14 mouse cellular contexts compared by ENCODE assay signal in the genomic region with DNA sequence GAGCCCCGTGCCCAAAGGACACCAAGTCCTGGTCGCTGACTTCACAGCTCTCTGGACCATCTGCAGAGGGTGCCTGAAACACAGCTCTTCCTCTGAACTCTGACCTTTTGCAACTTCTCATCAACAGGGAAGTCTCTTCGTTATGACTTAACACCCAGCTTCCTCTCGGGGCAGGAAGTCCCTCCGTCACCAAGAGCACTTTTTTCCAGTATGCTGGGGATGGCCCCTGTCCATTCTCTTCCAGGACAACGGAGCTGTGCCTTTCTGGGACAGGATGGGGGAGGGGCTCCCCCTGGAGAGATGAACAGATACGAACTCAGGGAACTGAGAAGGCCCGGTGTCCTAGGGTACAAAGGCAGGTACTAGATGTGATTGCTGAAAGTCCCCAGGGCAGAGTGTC. TPM values are rescaled to one million over a fixed set of nuclear protein-coding genes. Genes with fewer than 3 reads are reported as not detected.
DNase-seq lines count a peak whose midpoint lies in the region; ATAC-seq and TF ChIP-seq lines count a peak whose summit lies in the region.
"Had no signal": no experiment of that assay in that cellular context is flagged by ENCODE, and none has a peak within 500 bp of the region (broad histone marks: within the 10 kb centered on the region; RNA-seq: fewer than 3 reads in every experiment).

No protein-coding gene starts in this region.

- 49% methylated on average over 8 of the region's 8 CpGs for WGBS in kidney, embryonic 14.5 days
- 47% methylated on average over 8 of the region's 8 CpGs for WGBS in heart, embryonic 15.5 days
- 49% methylated on average over 8 of the region's 8 CpGs for WGBS in limb, embryonic 13.5 days

- no peak overlapping the region for H3K27ac ChIP-seq in kidney, embryonic 14.5 days (ENCODE audit: low read depth, low read length)
- peak overlapping the region; percentile 37 for H3K27ac ChIP-seq in bone marrow macrophage, adult 2 months (ENCODE audit: insufficient read depth, low read depth, low read length)
- H3K27ac ChIP-seq in heart, embryonic 15.5 days, result 0 out of 2 replicates have a peak overlapping the region, but pooled peaks have one; percentile 28
- no peak overlapping the region for H3K27ac ChIP-seq in limb, embryonic 13.5 days
- H3K27ac ChIP-seq: hindbrain, embryonic 15.5 days; neural tube, embryonic 13.5 days had no signal

- no peak overlapping the region for H3K4me3 ChIP-seq in kidney, embryonic 14.5 days (ENCODE audit: low read length)
- H3K4me3 ChIP-seq in bone marrow macrophage, adult 2 months (ENCODE audit: insufficient read depth, low read length), result peak overlapping the region; percentile 36
- H3K4me3 ChIP-seq in heart, embryonic 15.5 days, result no peak overlapping the region
- no peak overlapping the region for H3K4me3 ChIP-seq in limb, embryonic 13.5 days
- H3K4me3 ChIP-seq: hindbrain, embryonic 15.5 days; neural tube, embryonic 13.5 days had no signal

- H3K9me3 ChIP-seq in kidney, embryonic 14.5 days (ENCODE audit: control insufficient read depth, low read length), result no peaks in the 10 kb centered on the region
- H3K9me3 ChIP-seq in heart, embryonic 15.5 days (replicated peaks), result no peaks in the 10 kb centered on the region
- no peaks in the 10 kb centered on the region for H3K9me3 ChIP-seq in limb, embryonic 13.5 days
- H3K9me3 ChIP-seq: hindbrain, embryonic 15.5 days; neural tube, embryonic 13.5 days had no signal

- peaks cover 9% of the 10 kb centered on the region; the same call in 1 of the 2 replicates for H3K36me3 ChIP-seq in kidney, embryonic 14.5 days (ENCODE audit: control insufficient read depth, insufficient read depth, low read length)
- peaks cover 11% of the 10 kb centered on the region; the same call in 1 of the 2 replicates for H3K36me3 ChIP-seq in heart, embryonic 15.5 days
- H3K36me3 ChIP-seq in limb, embryonic 13.5 days, result peaks cover 18% of the 10 kb centered on the region

- H3K27me3 ChIP-seq in kidney, embryonic 14.5 days (ENCODE audit: control insufficient read depth, insufficient read depth, low read length), result no peaks in the 10 kb centered on the region
- H3K27me3 ChIP-seq in heart, embryonic 15.5 days, result no peaks in the 10 kb centered on the region
- no peaks in the 10 kb centered on the region for H3K27me3 ChIP-seq in limb, embryonic 13.5 days
- H3K27me3 ChIP-seq: hindbrain, embryonic 15.5 days; neural tube, embryonic 13.5 days had no signal

- TF ChIP-seq POLR2A in bone marrow macrophage, adult 2 months (IDR thresholded peaks at IDR 0.05; ENCODE audit: borderline replicate concordance, low read depth, low read length), result no peak

- DNase-seq in kidney, adult 18-20 months, result peak; percentile 47
- DNase-seq in layer of hippocampus, postnatal 14 days (ENCODE audit: low spot score in 2 of 2), result no peak
- no peak for DNase-seq in spleen, adult 12 weeks (ENCODE audit: low spot score)
- DNase-seq in gastrocnemius, postnatal 4 days (ENCODE audit: low spot score in 2 of 2), result no peak
- DNase-seq: right cerebral cortex, postnatal 4 days; thymus, adult 18-20 months had no signal

- H3K9ac ChIP-seq in kidney, embryonic 14.5 days (ENCODE audit: low read depth, low read length), result no peak overlapping the region
- no peak overlapping the region for H3K9ac ChIP-seq in heart, embryonic 15.5 days
- H3K9ac ChIP-seq in limb, embryonic 13.5 days, result peak overlapping the region; percentile 36; the same call in 1 of the 2 replicates
- H3K9ac ChIP-seq: hindbrain, embryonic 15.5 days; neural tube, embryonic 13.5 days had no signal

- no peak overlapping the region for H3K4me2 ChIP-seq in kidney, embryonic 14.5 days (replicated peaks; ENCODE audit: low read depth, low read length)
- peak overlapping the region; percentile 34; the same call in 1 of the 2 replicates for H3K4me2 ChIP-seq in heart, embryonic 15.5 days
- H3K4me2 ChIP-seq in limb, embryonic 13.5 days (replicated peaks), result no peak overlapping the region
- H3K4me2 ChIP-seq: hindbrain, embryonic 15.5 days; neural tube, embryonic 13.5 days had no signal

- no peak for ATAC-seq in kidney, embryonic 14.5 days (ENCODE audit: low FRiP score, low TSS enrichment)
- no peak for ATAC-seq in heart, embryonic 15.5 days (replicated peaks; ENCODE audit: insufficient number of reproducible peaks, insufficient read depth, low FRiP score, low read depth)
- ATAC-seq in limb, embryonic 13.5 days (ENCODE audit: low FRiP score, low read depth), result no peak

- TF ChIP-seq CTCF in bone marrow macrophage, adult 2 months (IDR thresholded peaks at IDR 0.05; ENCODE audit: low read depth, low read length), result no peak

- H3K4me1 ChIP-seq in kidney, embryonic 14.5 days (ENCODE audit: control insufficient read depth, insufficient read depth, low read length), result peaks cover 9% of the 10 kb centered on the region; the same call in 1 of the 2 replicates
- peaks cover 46% of the 10 kb centered on the region for H3K4me1 ChIP-seq in bone marrow macrophage, adult 2 months (ENCODE audit: control insufficient read depth, insufficient read depth, low read length)
- H3K4me1 ChIP-seq in heart, embryonic 15.5 days (replicated peaks), result peaks cover 15% of the 10 kb centered on the region
- H3K4me1 ChIP-seq in limb, embryonic 13.5 days, result peaks cover 11% of the 10 kb centered on the region

RNA-seq across cellular contexts. Expression of a gene that starts 3.8 kb away (rescaled TPM):
- polyA plus RNA-seq in kidney, embryonic 14.5 days (2014; fragmentation: Nextera tagmentation; extraction: Ambion mirVana), result 19.6 and 23.2 TPM in 2 replicates
- 73.6 and 73.9 TPM in 2 replicates for polyA plus RNA-seq in bone marrow macrophage, adult 2 months (2012; ENCODE audit: insufficient read depth, insufficient read length, missing spikeins)
- polyA plus RNA-seq in heart, embryonic 15.5 days (2015; fragmentation: Nextera tagmentation; extraction: Ambion mirVana), result 16.1 and 19.9 TPM in 2 replicates
- 20.0 and 21.0 TPM in 2 replicates for polyA plus RNA-seq in limb, embryonic 13.5 days (2015; fragmentation: Nextera tagmentation; extraction: Ambion mirVana)
- total RNA-seq in layer of hippocampus, postnatal 14 days (2021), result 10 to 100 TPM; 31.9 to 32.9 TPM
- 10 to 100 TPM; 10.8 to 10.9 TPM for total RNA-seq in gastrocnemius, postnatal 4 days (2021)

RNA-seq across cellular contexts. Expression of a gene that starts 20.6 kb away (rescaled TPM):
- polyA plus RNA-seq in kidney, embryonic 14.5 days (2014; fragmentation: Nextera tagmentation; extraction: Ambion mirVana), result 5.4 and 7.7 TPM in 2 replicates
- not detected in 2 replicates for polyA plus RNA-seq in bone marrow macrophage, adult 2 months (2012; ENCODE audit: insufficient read depth, insufficient read length, missing spikeins)
- 0.08 TPM in 1 of 2 replicates, not detected in the other for polyA plus RNA-seq in heart, embryonic 15.5 days (2015; fragmentation: Nextera tagmentation; extraction: Ambion mirVana)
- 0.14 TPM in 1 of 2 replicates, not detected in the other for polyA plus RNA-seq in limb, embryonic 13.5 days (2015; fragmentation: Nextera tagmentation; extraction: Ambion mirVana)
- total RNA-seq in layer of hippocampus, postnatal 14 days (2021), result under 1 TPM; 0.18 to 0.38 TPM
- not detected for total RNA-seq in gastrocnemius, postnatal 4 days (2021)
- total RNA-seq: megakaryocyte-erythroid progenitor cell, adult 5-6 weeks had no signal
- polyA plus RNA-seq: neural tube, embryonic 13.5 days had no signal

RNA-seq across cellular contexts. Expression of a gene that starts 24.2 kb away (rescaled TPM):
- 0.54 and 0.80 TPM in 2 replicates for polyA plus RNA-seq in kidney, embryonic 14.5 days (2014; fragmentation: Nextera tagmentation; extraction: Ambion mirVana)
- 1.2 and 1.5 TPM in 2 replicates for polyA plus RNA-seq in bone marrow macrophage, adult 2 months (2012; ENCODE audit: insufficient read depth, insufficient read length, missing spikeins)
- polyA plus RNA-seq in heart, embryonic 15.5 days (2015; fragmentation: Nextera tagmentation; extraction: Ambion mirVana), result 0.16 and 0.30 TPM in 2 replicates
- polyA plus RNA-seq in limb, embryonic 13.5 days (2015; fragmentation: Nextera tagmentation; extraction: Ambion mirVana), result 0.32 and 0.43 TPM in 2 replicates
- total RNA-seq in layer of hippocampus, postnatal 14 days (2021), result 10 to 100 TPM; 12.5 TPM
- 1 to 10 TPM; 3.7 to 4.0 TPM for total RNA-seq in gastrocnemius, postnatal 4 days (2021)

RNA-seq across cellular contexts. Expression of a gene that starts 34.9 kb away (rescaled TPM):
- not detected in 2 replicates for polyA plus RNA-seq in kidney, embryonic 14.5 days (2014; fragmentation: Nextera tagmentation; extraction: Ambion mirVana)
- not detected in 2 replicates for polyA plus RNA-seq in bone marrow macrophage, adult 2 months (2012; ENCODE audit: insufficient read depth, insufficient read length, missing spikeins)
- polyA plus RNA-seq in heart, embryonic 15.5 days (2015; fragmentation: Nextera tagmentation; extraction: Ambion mirVana), result not detected in 2 replicates
- not detected in 2 replicates for polyA plus RNA-seq in limb, embryonic 13.5 days (2015; fragmentation: Nextera tagmentation; extraction: Ambion mirVana)
- total RNA-seq in layer of hippocampus, postnatal 14 days (2021), result not detected
- not detected for total RNA-seq in gastrocnemius, postnatal 4 days (2021)
- total RNA-seq: left cerebral cortex, postnatal 14 days; megakaryocyte-erythroid progenitor cell, adult 5-6 weeks had no signal
- polyA plus RNA-seq: hindbrain, embryonic 15.5 days; neural tube, embryonic 13.5 days had no signal

RNA-seq across cellular contexts. Expression of a gene that starts 36.6 kb away (rescaled TPM):
- 70.5 and 76.9 TPM in 2 replicates for polyA plus RNA-seq in kidney, embryonic 14.5 days (2014; fragmentation: Nextera tagmentation; extraction: Ambion mirVana)
- polyA plus RNA-seq in bone marrow macrophage, adult 2 months (2012; ENCODE audit: insufficient read depth, insufficient read length, missing spikeins), result 145 and 150 TPM in 2 replicates
- polyA plus RNA-seq in heart, embryonic 15.5 days (2015; fragmentation: Nextera tagmentation; extraction: Ambion mirVana), result 31.7 and 48.8 TPM in 2 replicates
- 97.0 and 103 TPM in 2 replicates for polyA plus RNA-seq in limb, embryonic 13.5 days (2015; fragmentation: Nextera tagmentation; extraction: Ambion mirVana)
- 100 to 1,000 TPM; 168 to 173 TPM for total RNA-seq in layer of hippocampus, postnatal 14 days (2021)
- 10 to 100 TPM; 80.0 to 84.2 TPM for total RNA-seq in gastrocnemius, postnatal 4 days (2021)

Comparison
In these comparisons a context has a peak if more than half of its experiments do, and no peak if none do; other contexts are left out.
1. H3K27ac ChIP-seq: peak in bone marrow macrophage, adult 2 months (single experiment) and heart, embryonic 15.5 days (single experiment); none in kidney, embryonic 14.5 days (single experiment) and limb, embryonic 13.5 days (single experiment).